Mouse (Mus musculus) C2C12 (cell line): Measurements from ENCODE around the gene Clybl.

Source experiments
- CEBPB ChIP-seq: IDR thresholded peaks from one replicate; pipeline ENCODE4 v1.6.1; 2011; ENCODE audit warnings: low read depth, mild to moderate bottlenecking, control low read depth, moderate library complexity
- CTCF ChIP-seq: IDR thresholded peaks from one replicate; pipeline ENCODE4 v1.5.1; 2011; ENCODE audit not compliant: control insufficient read depth, insufficient read depth, insufficient read length
- FOSL1 ChIP-seq: IDR thresholded peaks from one replicate; pipeline ENCODE4 v1.8.0; 2011; ENCODE audit warnings: mild to moderate bottlenecking, low read length; ENCODE audit not compliant: poor library complexity, insufficient read depth, severe bottlenecking
- MAX ChIP-seq: IDR thresholded peaks from one replicate; pipeline ENCODE4 v1.6.1; 2011; ENCODE audit warnings: mild to moderate bottlenecking, control low read depth
- MYOG ChIP-seq: IDR thresholded peaks from one replicate; pipeline ENCODE4 v1.6.1; 2011; ENCODE audit not compliant: control insufficient read depth, insufficient read length; ENCODE audit errors: extremely low read depth

DNA sequence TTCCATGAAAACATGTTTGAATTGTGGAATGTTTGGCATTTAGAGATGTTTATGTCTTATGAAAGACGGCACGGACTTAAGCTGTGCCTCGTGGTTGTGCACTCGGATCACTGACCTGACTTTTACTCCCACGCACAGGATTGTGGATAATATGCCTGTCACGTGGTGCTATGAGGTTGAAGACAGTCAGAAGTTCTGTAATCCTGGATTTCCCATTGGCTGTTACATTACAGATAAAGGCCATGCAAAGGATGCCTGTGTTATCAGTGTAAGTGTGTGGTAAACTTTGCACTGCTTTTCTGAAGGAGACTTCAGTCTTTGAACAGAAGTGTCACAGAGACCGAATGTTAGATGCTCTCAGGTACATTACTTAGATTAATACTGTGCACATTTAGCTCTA, 44.3 kb upstream of the Clybl start:
- no peak for TF ChIP-seq CTCF
- no peak for TF ChIP-seq CEBPB
- no peak for TF ChIP-seq FOSL1
- TF ChIP-seq MYOG, result no peak
- no peak for TF ChIP-seq MAX
